Mouse (Mus musculus) ES-Bruce4 (cell line): ENCODE measurements at regions not wholly inside any gene's neighbourhood (a gene's known extent, or its start where the extent isn't known, plus 50 kb on each side); places are given as distances from the start of the nearest gene placed in this dataset.
"Not testable (repeated sequence)": the region's sequence is repeated elsewhere in the genome, so short reads cannot be mapped to it uniquely, and the experiment has no call there.

Source experiments
- H3K27ac ChIP-seq: 2 replicates; pipeline ENCODE4 v1.5.1; 2012; ENCODE audit warnings: low read length, inconsistent platforms; ENCODE audit not compliant: insufficient read depth
- H3K27me3 ChIP-seq: 2 replicates; pipeline ENCODE4 v1.6.1; 2012; ENCODE audit warnings: mild to moderate bottlenecking, low read length, inconsistent platforms; ENCODE audit not compliant: control insufficient read depth, poor library complexity, insufficient read depth, severe bottlenecking
- H3K36me3 ChIP-seq: 2 replicates; pipeline ENCODE4 v1.6.1; 2012; ENCODE audit warnings: inconsistent platforms, mild to moderate bottlenecking, low read length, moderate library complexity; ENCODE audit not compliant: control insufficient read depth, poor library complexity, insufficient read depth, severe bottlenecking
- H3K4me1 ChIP-seq: one replicate; pipeline ENCODE4 v1.8.1; 2011; ENCODE audit warnings: low read length; ENCODE audit not compliant: control insufficient read depth, insufficient read depth
- H3K4me3 ChIP-seq: 2 replicates; pipeline ENCODE4 v1.5.1; 2011; ENCODE audit warnings: low read depth, mild to moderate bottlenecking, low read length
- H3K9ac ChIP-seq: 2 replicates; pipeline ENCODE4 v1.6.1; 2012; ENCODE audit warnings: low read depth, mild to moderate bottlenecking, inconsistent platforms; ENCODE audit not compliant: poor library complexity, severe bottlenecking
- H3K9me3 ChIP-seq: replicated peaks from 2 replicates; pipeline ENCODE4 v1.6.1; 2012; ENCODE audit warnings: mild to moderate bottlenecking, low read length, inconsistent platforms; ENCODE audit not compliant: control insufficient read depth, poor library complexity, insufficient read depth, severe bottlenecking
- CTCF ChIP-seq: IDR thresholded peaks from one replicate; pipeline ENCODE4 v1.8.1; 2011; ENCODE audit warnings: low read depth, low read length
- EP300 ChIP-seq: IDR thresholded peaks from 2 replicates; pipeline ENCODE4 v1.6.1; 2011; ENCODE audit warnings: low read depth, low read length; ENCODE audit not compliant: insufficient read depth
- POLR2A ChIP-seq: IDR thresholded peaks from one replicate; pipeline ENCODE4 v1.8.1; 2011; ENCODE audit warnings: low read length; ENCODE audit not compliant: insufficient read depth

DNA sequence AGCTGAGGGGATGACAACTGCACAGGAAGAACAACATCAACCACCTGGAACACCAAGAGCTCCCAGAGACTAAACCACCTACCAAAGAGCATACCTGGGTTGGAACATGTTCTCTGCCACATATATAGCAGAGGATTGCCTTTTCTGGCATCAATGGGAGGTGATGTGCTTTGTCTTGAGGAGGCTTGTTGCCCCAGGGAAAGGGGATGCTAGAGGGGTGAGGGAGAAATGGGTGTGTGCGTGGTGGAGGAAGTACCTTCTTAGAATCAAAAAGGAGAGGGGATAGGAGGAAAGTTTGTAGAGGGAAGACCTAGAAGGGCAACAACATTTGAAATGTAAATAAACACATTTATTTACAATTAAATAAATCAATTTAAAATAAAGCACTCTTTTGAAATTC, 358.5 kb upstream of the Pfkp start:
- Histone ChIP-seq H3K4me1 (no peaks in the 10 kb centered on the region), H3K4me3 (no peak overlapping the region), H3K27me3 (no peaks in the 10 kb centered on the region), H3K27ac (no peak overlapping the region), H3K9ac (no peak overlapping the region), H3K9me3 (no peaks in the 10 kb centered on the region), H3K36me3 (no peaks in the 10 kb centered on the region)
- no peak for TF ChIP-seq EP300
- no peak for TF ChIP-seq POLR2A
- TF ChIP-seq CTCF: no peak

DNA sequence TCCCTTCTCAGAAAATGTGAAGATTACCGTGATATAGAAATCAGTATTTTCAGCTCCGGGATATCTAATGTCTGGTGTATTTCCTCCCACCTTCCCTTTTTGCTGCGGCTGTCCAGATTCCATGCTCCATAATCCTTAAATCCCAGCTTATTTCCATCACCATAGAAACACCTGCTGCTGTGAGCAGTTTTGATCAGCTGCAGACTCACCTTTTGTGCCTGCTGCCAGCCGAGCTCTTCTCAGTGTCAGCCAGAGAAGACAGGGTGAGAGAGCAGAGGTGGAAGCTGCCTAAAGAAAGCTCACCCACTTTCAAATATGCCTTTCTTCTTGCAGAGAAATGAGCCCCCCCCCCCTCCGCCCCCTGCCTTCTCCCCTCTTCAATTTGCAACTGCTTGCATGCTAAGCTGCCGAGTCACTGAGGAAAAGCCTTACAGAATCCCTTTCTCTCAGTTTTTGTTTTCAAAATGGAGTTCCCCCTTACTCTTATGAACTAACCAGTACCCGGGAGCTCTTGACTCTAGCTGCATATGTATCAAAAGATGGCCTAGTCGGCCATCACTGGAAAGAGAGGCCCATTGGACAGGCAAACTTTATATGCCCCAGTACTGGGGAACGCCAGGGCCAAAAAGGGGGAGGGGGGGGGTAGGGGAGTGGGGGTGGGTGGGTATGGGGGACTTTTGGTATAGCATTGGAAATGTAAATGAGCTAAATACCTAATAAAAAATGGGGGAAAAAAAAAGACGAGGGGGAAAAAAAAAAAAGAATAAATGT, 350.1 kb upstream of the Pfkp start:
- not testable (repeated sequence) for H3K4me1 ChIP-seq, H3K9me3 ChIP-seq, H3K4me3 ChIP-seq, H3K27ac ChIP-seq, H3K36me3 ChIP-seq, H3K27me3 ChIP-seq, H3K9ac ChIP-seq

GRCm38 (mm10) chr13:6998094-6998493, 349.5 kb upstream of the Pfkp start:
- Histone ChIP-seq H3K36me3 (no peaks in the 10 kb centered on the region), H3K27ac (no peak overlapping the region), H3K4me1 (no peaks in the 10 kb centered on the region), H3K9me3 (no peaks in the 10 kb centered on the region), H3K9ac (no peak overlapping the region), H3K27me3 (no peaks in the 10 kb centered on the region), H3K4me3 (no peak overlapping the region)
- TF ChIP-seq CTCF (no peak), EP300 (no peak), POLR2A (no peak)

GRCm38 (mm10) chr13:6992323-6992994, 343.9 kb upstream of the Pfkp start:
- Histone ChIP-seq H3K9me3 (no peaks in the 10 kb centered on the region), H3K4me3 (no peak overlapping the region), H3K9ac (no peak overlapping the region), H3K27me3 (no peaks in the 10 kb centered on the region), H3K36me3 (no peaks in the 10 kb centered on the region), H3K4me1 (no peaks in the 10 kb centered on the region), H3K27ac (no peak overlapping the region)
- no peak for TF ChIP-seq EP300
- TF ChIP-seq POLR2A: no peak
- TF ChIP-seq CTCF: no peak

- Histone ChIP-seq H3K27ac (no peak overlapping the region), H3K9ac (no peak overlapping the region), H3K4me1 (no peaks in the 10 kb centered on the region), H3K36me3 (no peaks in the 10 kb centered on the region), H3K27me3 (no peaks in the 10 kb centered on the region), H3K4me3 (no peak overlapping the region), H3K9me3 (no peaks in the 10 kb centered on the region)
- TF ChIP-seq CTCF: no peak
Measured at GRCm38 (mm10) chr13:6991714-6992113, 343.1 kb upstream of the Pfkp start.

GRCm38 (mm10) chr13:6985012-6985996, 336.7 kb upstream of the Pfkp start:
- Histone ChIP-seq H3K9ac (no peak overlapping the region), H3K27me3 (no peaks in the 10 kb centered on the region), H3K9me3 (no peaks in the 10 kb centered on the region), H3K36me3 (no peaks in the 10 kb centered on the region), H3K4me3 (no peak overlapping the region), H3K27ac (no peak overlapping the region), H3K4me1 (no peaks in the 10 kb centered on the region)
- TF ChIP-seq CTCF (no peak), EP300 (no peak), POLR2A (no peak)
